Mouse (Mus musculus) CH12F3 (cell line): Measurements from ENCODE around the gene Cmtm2a.
"Not testable (repeated sequence)": the region's sequence is repeated elsewhere in the genome, so short reads cannot be mapped to it uniquely, and the experiment has no call there.

Experiments
- in situ Hi-C: fragments of 300-500 bp; cut with MboI; formaldehyde crosslinking; loops from 2 replicates; pipeline ENCODE4 v1.14.3; 2020; ENCODE audit warnings: low sequenced_read_pairs

The Cmtm2a gene

DNA sequence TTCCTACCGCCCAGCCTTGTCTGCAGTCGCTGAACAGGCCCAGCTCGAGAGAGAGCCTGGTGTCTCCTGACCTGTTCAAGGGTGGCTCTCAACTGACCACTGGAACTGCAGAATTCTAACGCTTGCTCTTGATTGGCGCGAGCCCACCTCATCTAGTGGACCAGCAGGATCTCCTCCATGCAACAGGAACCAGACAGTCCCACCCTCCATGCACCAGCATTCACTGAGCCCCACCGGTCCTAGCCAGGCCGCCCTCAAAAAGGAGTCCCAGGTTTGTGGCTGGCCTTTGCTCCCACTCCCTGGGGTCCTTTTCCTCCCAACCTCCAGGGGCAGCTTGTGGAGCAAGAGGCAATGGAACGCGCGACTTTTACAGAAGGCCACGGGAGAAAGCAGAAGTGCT is at the start of gene Cmtm2a:
Gene Cmtm2a (minus strand): TSS at position 101 of the 400 bp plus-strand sequence.
- in situ Hi-C loops = not testable (repeated sequence)

DNA sequence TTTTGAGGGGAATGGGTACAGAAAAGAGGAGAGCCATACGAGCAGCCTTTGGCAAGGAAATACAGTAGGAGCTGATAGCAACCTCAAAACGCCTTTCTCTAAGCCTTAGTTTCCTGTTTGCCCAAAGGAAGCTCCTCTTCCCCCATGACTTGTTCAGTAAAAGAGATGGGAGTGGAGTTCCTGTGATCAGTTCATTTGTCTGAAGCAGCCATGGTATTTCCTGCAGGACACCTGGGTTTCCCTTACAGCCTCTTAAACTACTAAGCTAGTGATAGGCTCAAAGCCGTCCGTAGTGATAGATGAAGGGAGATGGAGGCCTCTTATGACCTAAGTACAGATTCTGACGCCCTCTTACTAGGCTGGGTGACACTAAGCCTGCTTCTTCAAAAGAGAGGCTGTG is 49.4 kb upstream of the Cmtm2a start:
- in situ Hi-C loops = no loop called here

DNA sequence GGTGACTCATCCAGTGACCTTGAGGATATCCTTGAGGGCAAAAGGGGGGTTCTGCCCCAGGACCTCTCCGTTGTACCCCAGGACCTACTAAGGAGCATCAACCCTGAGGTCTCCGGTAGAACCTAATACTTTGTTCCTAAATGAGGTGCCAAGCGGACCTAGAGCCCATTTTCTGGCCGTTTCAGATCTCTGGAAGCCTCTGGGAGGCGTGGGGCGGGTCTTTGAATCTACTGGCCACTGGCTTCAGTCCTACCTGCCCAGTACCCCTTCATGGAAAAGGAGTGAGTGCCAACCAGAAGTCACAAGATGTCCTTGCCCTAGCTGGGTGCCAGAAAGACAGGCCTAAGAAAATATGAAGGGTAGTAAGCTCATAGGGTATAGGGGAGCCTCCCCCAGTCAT is 48.7 kb upstream of the Cmtm2a start:
- in situ Hi-C loops = no loop called here

DNA sequence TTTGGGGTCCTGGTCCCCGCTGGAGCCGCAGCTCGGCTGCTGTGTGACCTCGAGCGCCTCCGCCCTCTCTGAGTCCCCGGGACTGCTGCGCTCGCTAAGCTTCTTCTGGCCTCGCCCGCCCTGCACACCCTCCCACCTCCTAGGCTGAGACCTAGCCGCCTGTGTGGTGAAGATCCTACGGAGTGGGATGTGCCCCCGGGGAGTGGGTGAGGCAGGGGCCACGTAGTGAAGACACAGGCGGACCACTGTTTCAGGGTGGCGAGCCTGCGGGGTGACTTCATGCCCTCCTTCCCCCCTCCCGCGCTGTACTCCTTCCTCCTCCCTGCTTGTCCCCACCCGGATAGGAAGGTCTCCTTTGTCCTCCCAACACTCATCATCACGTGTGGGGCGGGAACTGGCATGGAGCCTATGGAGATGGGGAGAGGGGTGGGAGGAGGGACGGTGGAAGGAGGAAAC is 48.2 kb upstream of the Cmtm2a start:
- in situ Hi-C loops = no loop called here

DNA sequence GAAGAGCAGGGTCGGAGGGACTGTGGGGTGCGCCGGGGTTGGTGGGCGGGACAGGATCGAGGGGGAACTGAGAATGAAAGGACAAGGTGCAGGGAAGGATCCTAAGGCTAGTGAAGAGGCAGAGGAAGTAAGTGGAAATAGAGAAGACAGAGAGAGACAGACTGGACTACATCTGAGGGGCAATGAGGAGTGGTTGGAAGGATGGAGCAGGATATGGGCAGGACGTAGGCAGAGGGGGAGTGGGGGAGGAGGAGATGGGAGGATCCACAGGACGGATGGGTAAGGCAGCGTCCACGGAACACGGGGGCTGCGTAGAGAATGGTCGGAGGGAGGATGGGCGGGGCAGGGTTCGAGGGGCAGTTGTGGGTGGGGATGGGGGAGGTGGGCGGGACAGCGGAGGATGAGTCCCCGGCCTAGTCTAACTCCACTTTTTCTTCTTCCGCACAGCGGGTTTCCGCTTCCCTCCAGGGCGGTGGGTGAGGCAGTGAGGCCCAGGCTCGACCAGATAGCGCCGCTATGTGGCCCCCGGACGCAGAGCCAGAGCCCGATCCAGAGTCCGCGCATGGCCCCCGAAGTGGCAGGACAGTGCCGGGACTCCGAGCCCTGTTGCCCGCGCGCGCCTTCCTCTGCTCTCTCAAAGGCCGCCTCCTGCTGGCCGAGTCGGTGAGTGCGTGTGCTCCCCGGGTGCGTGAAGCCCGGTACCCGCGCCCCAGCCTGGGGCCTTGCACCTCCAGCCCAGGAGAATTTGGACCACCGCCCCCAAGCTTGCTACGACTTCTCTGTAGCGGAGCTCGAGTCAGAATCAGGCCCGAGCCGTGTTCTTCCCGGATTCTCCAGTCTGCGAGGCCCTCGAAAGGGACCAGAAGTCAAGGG is 47.5 kb upstream of the Cmtm2a start:
- in situ Hi-C loops = no loop called here

DNA sequence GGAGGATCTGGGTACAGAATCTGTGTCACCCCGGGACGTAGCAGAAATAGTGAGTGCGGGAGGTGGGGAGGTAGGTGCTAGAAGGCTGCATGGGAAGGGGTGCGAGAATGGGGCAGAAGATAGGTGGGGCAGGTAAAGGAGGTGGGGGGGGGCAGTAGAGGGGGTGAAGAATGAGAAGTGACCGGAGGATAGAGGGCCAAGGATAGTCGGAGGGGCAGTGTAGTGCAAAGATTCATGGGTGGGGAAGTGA is 46.9 kb upstream of the Cmtm2a start:
- in situ Hi-C loops = no loop called here

DNA sequence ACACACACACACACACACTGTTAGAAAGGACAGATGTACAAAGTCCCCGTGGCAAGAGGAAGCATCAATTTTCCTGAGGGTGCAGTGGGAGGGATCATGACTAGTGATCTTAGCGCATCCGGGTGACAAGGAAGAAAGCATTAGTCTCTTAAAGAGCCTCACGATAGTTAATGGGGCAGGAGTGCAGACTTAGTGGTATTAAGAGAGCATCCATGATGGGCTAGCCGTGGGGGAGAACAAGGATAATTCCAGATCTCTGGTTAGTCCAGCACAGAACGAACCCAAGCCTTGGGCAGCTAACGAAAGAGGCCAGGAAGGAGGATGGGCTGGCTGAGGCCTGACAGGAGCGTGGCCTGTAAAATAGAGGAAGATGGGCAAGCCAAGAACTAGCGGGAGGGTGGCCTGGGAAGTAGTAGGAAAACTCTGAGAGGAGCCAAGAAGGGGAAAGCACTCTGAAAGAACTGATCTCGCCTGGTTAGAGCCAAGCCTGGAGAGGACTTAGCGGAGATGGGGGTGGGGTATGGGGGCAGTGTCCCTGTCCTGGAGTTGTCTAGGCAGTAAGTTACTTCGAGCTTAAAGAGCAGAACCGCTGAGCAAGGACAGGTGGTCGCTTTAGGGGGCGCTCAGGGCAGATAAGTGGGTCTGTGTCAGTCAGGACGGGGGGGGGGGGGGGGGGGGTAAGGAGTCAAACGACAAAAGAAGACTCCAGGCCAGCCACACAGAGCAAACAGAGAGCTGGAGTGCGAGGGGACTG is 46.4 kb upstream of the Cmtm2a start, which contains the start of gene Cmtm3:
Gene Cmtm3 (plus strand): TSS at position 182 of the 754 bp plus-strand sequence.
- in situ Hi-C loops = no loop called here

DNA sequence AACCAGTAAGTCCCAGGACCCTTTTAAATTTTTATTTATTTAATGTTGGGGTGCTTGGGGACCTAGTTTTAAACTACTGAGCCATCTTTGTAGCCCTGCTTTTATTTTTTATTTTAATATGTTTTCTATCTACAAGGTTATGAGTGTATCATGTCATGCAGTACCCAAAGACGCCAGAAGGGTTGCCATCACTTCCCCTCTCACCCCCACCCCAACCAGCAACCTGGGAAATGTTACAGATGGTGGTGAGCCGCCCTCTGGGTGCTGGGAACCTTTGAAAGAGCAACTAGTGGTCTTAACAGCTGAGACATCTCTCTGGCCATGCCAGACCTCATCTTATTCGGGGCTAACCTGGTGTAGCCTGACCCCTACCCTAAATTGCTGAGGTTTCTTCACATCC is 44.9 kb upstream of the Cmtm2a start:
- in situ Hi-C loops = no loop called here

DNA sequence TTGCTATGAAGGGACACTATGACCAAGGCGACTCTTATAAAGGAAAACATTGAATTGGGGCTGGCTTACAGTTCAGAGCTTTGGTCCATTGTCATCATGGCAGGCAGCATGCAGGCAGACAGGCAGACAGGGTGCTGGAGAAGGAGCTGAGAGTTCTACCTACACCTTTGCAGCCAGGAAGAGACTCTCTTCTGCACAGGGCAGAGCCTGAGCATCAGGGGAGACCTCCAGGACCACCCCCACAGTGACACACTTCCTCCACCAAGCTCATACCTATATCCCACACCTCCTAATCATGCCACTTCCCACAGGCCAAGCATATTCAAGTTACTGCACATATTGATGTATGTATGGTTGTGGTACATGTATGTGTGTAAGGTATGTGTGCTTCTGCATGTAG is 43.8 kb upstream of the Cmtm2a start:
- in situ Hi-C loops = no loop called here

DNA sequence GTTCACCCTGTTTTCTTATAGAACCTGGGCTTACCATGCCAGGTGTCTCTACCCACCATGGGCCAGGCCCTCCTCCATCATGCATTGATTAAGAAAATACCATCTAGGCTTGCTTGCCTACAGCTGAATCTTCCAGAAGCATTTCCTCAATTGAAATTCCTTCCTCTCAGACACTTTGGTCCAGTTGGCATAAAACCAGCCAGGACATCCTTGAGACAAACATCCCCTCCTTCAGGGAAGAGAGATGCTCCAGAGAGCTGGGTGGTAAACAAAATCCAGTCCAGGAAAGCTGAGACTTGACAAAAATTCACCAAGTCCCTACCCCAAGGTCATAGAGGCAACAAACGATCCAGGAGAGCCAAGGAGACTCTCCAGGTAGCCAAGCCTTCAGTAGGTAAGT is 41.2 kb upstream of the Cmtm2a start:
- in situ Hi-C loops = no loop called here

DNA sequence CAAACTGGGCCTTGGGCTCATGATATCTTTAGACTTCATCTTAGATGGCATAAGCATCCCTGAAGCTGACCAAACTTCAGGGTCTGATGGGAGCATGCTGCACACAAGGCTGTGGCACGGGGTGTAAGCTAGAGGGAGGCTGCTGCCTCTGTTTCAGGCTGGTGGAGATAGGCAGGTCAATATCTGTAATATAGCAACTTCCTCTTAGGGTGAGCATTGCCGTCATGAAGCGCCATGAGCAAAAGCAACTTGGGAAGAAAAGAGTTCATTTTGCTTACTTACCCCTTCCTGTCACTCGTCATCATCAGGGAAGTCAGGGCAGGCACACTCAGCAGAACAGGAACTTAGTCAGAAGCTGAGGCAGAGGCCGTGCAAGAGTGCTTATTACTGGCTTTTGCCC is 40.8 kb upstream of the Cmtm2a start:
- in situ Hi-C loops = no loop called here

DNA sequence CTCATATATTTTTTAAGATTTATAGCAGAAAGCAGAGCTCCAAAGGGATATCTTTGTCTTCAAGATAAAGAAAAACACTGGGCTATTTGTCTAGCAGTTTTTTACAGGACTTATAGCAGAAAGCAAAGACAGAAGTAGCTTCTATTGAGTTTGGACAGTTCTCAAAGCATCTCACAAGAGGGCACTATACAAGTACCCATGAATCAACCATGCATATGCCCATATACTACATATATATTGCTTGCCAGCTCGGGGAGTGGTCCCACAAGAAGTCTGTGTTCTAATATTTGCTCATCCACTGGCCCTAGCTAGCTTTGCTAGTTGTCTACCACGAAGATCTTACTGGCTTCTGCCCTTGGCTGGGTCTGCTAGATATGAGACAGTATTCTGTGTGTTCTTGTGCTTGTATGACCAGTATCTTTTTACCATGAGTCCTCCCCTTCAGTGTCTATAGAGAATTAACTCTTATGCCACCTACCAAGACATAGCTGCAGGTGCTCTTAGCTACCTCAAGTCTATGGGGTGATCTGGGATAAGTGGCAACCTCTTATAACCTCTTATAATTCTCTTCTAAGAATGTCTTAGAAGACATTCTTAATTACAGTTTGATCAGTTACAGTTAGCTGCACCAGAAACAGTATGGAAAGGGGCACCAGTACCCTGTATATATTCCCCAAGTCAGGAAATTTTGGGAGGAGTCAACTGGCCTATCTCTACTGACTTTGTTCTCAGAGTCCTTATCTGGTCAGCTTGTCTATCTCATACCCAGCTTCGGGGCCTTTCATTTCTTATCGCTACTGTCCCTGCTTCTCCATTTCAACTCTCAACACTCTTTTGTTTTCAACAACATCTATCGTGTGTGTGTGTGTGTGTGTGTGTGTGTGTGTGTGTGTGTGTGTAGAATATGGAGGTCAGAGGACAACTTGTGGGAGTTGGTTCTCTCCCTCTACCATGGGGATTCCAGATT is 40.0 kb upstream of the Cmtm2a start:
- in situ Hi-C loops = no loop called here

DNA sequence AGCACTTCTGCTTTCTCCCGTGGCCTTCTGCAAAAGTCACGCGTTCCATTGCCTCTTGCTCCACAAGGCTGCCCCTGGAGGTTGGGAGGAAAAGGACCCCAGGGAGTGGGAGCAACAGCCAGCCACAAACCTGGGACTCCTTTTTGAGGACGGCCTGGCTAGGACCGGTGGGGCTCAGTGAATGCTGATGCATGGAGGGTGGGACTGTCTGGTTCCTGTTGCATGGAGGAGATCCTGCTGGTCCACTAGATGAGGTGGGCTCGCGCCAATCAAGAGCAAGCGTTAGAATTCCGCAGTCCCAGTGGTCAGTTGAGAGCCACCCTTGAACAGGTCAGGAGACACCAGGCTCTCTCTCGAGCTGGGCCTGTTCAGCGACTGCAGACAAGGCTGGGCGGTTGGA is 28.9 kb upstream of the Cmtm2a start, which contains the start of gene Cmtm2b:
Gene Cmtm2b (plus strand): TSS at position 301 of the 400 bp plus-strand sequence.
- in situ Hi-C loops = not testable (repeated sequence)

DNA sequence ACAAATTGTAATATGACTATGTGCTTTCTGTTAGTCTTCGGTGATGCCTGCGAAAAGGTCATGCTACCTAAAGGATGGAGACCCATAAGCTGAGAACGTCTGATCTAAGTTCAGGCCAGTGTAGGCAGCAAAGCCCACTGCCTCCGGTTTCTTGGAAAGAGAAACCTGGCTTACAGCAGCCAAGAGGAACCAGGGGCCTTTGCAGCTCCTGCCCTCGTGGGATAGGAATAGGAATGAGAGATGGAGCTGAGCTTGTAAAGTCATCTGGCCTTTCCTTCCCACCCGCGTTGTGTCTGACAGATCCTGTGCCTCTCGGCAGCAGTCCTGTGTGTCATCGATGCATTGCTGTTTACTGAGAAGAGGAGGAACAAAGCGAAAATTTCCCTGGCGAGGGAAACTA is 28.3 kb upstream of the Cmtm2a start, which contains the start of gene Gm11020:
Gene Gm11020 (plus strand): TSS at position 301 of the 400 bp plus-strand sequence.
- in situ Hi-C loops = not testable (repeated sequence)

DNA sequence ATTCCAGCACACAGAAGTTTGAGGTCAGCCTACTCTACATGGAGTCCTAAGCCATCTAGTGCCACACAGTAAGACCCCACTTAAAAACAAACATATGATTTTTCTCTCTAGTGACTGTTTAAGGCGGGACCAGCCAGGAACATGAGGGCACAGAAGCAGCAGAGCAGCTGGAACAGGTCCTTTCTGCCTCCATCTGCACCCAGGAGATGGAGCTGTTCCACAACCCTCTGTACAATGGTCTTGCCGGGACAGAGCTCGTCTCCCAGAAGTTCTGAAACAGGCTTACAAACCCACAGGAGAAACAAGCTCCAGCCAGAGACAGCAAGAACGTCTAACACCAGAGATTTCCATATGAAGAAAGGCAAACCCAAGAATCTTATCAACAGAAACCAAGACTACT is 20.3 kb upstream of the Cmtm2a start:
- in situ Hi-C loops = no loop called here

DNA sequence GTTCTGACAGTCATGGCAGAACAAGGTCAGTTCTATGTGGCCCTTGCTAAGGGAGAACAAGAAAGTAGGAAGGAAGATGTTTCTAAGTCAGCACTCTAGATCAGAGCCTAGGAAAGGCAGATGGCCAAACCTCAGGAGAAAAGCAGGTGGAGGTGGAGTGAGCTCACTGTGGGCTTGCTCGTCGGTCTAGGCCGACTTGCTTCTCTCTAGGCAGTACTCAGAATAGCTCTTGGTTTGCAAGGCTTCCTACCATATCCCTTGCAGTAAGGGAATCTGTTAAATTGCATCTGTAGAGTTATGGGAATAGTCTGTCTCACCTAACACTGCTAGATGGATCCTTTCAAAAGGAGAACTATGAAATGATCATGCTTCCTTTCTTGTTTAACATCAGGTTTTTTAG is 19.0 kb upstream of the Cmtm2a start:
- in situ Hi-C loops = not testable (repeated sequence)

DNA sequence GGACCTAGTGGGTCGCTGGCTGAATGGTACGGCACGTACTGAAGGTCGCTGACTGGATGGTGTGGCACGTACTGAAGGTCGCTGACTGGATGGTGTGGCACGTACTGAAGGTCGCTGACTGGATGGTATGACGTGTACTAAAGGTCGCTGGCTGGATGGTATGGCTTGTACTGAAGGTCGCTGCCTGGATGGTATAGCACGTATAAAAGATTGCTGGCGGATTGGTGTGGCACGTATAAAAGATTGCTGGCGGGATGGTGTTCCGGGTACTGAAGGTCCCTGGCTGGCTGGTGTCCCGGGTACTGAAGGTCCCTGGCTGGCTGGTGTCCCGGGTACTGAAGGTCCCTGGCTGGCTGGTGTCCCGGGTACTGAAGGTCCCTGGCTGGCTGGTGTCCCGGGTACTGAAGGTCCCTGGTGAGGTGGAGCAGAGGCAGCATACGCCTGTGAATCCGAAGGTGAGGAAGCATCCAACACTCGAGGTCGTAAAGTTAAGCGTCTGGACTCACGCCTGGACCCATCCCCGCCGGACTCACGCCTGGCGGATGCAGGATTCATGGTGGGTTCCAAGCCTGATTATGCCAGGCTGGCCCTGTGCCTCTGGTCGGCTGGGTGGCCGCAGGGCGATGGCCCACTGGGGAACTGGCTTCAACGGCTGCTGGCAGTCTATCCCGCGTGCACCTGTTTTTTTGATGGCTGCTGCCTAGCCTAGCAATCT is 16.6 kb upstream of the Cmtm2a start, which contains the start of the genes Gm45711 and Cmtm1:
Gene Gm45711 (minus strand): TSS at position 641 of the 715 bp plus-strand sequence.
Gene Cmtm1 (minus strand): TSS at position 705 of the 715 bp plus-strand sequence.
- in situ Hi-C loops = not testable (repeated sequence)

DNA sequence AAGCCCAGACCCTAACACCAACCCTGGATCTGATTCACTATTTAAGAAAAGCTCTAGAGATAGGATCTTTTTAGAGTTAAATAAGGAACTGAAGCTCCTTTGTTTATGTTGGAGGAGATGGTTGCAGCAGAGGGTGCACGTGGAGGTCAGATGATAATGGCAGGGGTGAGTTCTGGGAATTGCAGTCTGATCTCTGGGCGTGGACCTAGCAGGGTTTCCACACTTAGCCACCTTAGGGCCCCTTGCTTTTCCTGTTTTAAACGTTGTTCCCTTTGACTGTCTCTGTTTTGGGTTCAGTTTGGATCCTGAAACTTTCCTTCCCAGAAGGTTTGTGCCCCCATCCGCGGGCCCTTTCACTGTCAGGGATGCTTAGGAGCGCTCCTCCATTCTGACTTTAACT is 15.4 kb upstream of the Cmtm2a start:
- in situ Hi-C loops = not testable (repeated sequence)

DNA sequence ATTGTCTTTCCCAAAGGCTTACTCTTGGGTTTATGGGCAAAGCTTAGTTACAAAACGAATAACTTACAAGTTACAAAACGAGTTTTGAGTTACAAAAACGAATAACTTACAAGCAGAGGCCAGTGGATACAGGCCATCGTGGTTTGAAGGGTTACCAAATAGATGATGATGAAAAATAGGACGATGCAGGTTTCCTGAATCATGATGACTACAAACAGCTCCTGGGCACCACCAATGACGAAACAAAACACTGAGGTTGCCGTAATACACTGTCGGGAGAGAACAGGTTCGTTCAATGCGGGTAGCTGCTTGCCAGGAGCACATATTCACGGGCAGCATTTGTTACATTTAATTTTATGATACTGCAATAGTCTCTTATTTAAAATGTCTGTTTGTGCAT is 12.0 kb upstream of the Cmtm2a start:
- in situ Hi-C loops = no loop called here

DNA sequence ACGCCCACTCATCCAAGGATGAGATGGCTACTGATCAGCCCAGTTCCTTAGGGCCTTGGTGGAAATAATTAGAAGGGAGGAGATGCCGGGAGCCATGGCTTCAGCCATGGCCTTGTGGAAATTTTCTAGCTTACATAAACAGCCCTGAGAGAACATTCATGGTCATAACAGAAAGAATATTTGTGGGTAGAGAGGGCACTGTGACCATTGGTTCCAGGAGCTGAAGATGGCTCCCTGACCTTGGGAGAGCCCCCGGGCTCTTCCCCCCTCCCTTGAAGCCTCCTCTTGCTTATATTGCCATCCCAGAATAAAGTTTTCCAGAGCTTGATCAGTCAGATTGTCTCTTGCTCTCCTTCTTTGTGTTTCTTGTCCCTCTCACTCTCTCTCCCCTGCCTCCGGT is 9.6 kb upstream of the Cmtm2a start:
- in situ Hi-C loops = not testable (repeated sequence)
